Mouse (Mus musculus): ENCODE measurements at regions not wholly inside any gene's neighbourhood (a gene's known extent, or its start where the extent isn't known, plus 50 kb on each side); places are given as distances from the start of the nearest gene placed in this dataset.

GRCm38 (mm10) chr6:117570346-117570745, 270.6 kb upstream of the Zfp637 start:
- no peak for DNase-seq (ENCODE audit: low spot score)

GRCm38 (mm10) chr6:117570791-117571190, 270.2 kb upstream of the Zfp637 start:
- no peak for DNase-seq (ENCODE audit: low spot score)

GRCm38 (mm10) chr6:117572006-117572405, 269.0 kb upstream of the Zfp637 start:
- no peak for DNase-seq (ENCODE audit: low spot score)

GRCm38 (mm10) chr6:117573371-117573770, 267.6 kb upstream of the Zfp637 start:
- DNase-seq (ENCODE audit: low spot score) = no peak

- no peak for DNase-seq (ENCODE audit: low spot score)
These were observed 266.8 kb upstream of the Zfp637 start for GRCm38 (mm10) chr6:117574146-117574545.

- no peak for DNase-seq (ENCODE audit: low spot score)
These were observed 265.9 kb upstream of the Zfp637 start for GRCm38 (mm10) chr6:117575057-117575456.

GRCm38 (mm10) chr6:117576021-117576420, 265.0 kb upstream of the Zfp637 start:
- DNase-seq (ENCODE audit: low spot score) = no peak

GRCm38 (mm10) chr6:117577539-117578521, 263.1 kb upstream of the Zfp637 start:
- no peak for DNase-seq (ENCODE audit: low spot score)

- no peak for DNase-seq (ENCODE audit: low spot score)
These were observed 260.0 kb upstream of the Zfp637 start for GRCm38 (mm10) chr6:117580951-117581350.

- DNase-seq (ENCODE audit: low spot score) = peak; percentile 12
These were observed 257.9 kb upstream of the Zfp637 start for GRCm38 (mm10) chr6:117583121-117583520.

GRCm38 (mm10) chr6:117584563-117584962, 256.4 kb upstream of the Zfp637 start:
- DNase-seq (ENCODE audit: low spot score) = no peak

- DNase-seq (ENCODE audit: low spot score) = no peak
These were observed 244.7 kb upstream of the Zfp637 start for GRCm38 (mm10) chr6:117596166-117596840.

GRCm38 (mm10) chr6:117604834-117605233, 236.1 kb upstream of the Zfp637 start:
- no peak for DNase-seq (ENCODE audit: low spot score)

- DNase-seq (ENCODE audit: low spot score) = no peak
These were observed 235.3 kb upstream of the Zfp637 start for GRCm38 (mm10) chr6:117605685-117606084.

- DNase-seq (ENCODE audit: low spot score) = no peak
These were observed 234.8 kb upstream of the Zfp637 start for GRCm38 (mm10) chr6:117606211-117606610.

- DNase-seq (ENCODE audit: low spot score) = no peak
These were observed 234.0 kb upstream of the Zfp637 start for GRCm38 (mm10) chr6:117607023-117607422.

- DNase-seq (ENCODE audit: low spot score) = no peak
These were observed 231.2 kb upstream of the Zfp637 start for GRCm38 (mm10) chr6:117609476-117610404.

GRCm38 (mm10) chr6:117611281-117611680, 229.7 kb upstream of the Zfp637 start:
- DNase-seq (ENCODE audit: low spot score) = no peak

- no peak for DNase-seq (ENCODE audit: low spot score)
These were observed 229.0 kb upstream of the Zfp637 start for GRCm38 (mm10) chr6:117611965-117612364.

GRCm38 (mm10) chr6:117612421-117612820, 228.6 kb upstream of the Zfp637 start:
- DNase-seq (ENCODE audit: low spot score) = no peak

- no peak for DNase-seq (ENCODE audit: low spot score)
These were observed 227.2 kb upstream of the Zfp637 start for GRCm38 (mm10) chr6:117613656-117614350.
